Mouse (Mus musculus): ENCODE data around the gene Hivep2.
A peak's percentile ranks its signal among the peaks of the same experiment; 100 is the strongest.

The Hivep2 gene

GRCm38 (mm10) chr10:14144840-14145239 lies 179.0 kb downstream of the Hivep2 start:
- no peak for DNase-seq (ENCODE audit: low read depth, low spot score)

- no peak for DNase-seq (ENCODE audit: low read depth, low spot score)
These were observed 199.0 kb downstream of the Hivep2 start for GRCm38 (mm10) chr10:14164829-14165228.

- no peak for DNase-seq (ENCODE audit: low read depth, low spot score)
These were observed 202.4 kb downstream of the Hivep2 start for GRCm38 (mm10) chr10:14168197-14168844.

- no peak for DNase-seq (ENCODE audit: low read depth, low spot score)
These were observed 203.1 kb downstream of the Hivep2 start for GRCm38 (mm10) chr10:14168869-14169566.

GRCm38 (mm10) chr10:14174124-14174523 lies 208.2 kb downstream of the Hivep2 start:
- DNase-seq (ENCODE audit: low read depth, low spot score): no peak

GRCm38 (mm10) chr10:14179424-14180339 lies 213.8 kb downstream of the Hivep2 start:
- no peak for DNase-seq (ENCODE audit: low read depth, low spot score)

- no peak for DNase-seq (ENCODE audit: low read depth, low spot score)
These were observed 220.6 kb downstream of the Hivep2 start for GRCm38 (mm10) chr10:14186352-14186976.

- no peak for DNase-seq (ENCODE audit: low read depth, low spot score)
These were observed 223.2 kb downstream of the Hivep2 start for GRCm38 (mm10) chr10:14189050-14189449.

- DNase-seq (ENCODE audit: low read depth, low spot score): no peak
These were observed 225.3 kb downstream of the Hivep2 start for GRCm38 (mm10) chr10:14191202-14191601.

- DNase-seq (ENCODE audit: low read depth, low spot score): no peak
These were observed 226.3 kb downstream of the Hivep2 start for GRCm38 (mm10) chr10:14192156-14192555.

- DNase-seq (ENCODE audit: low read depth, low spot score): no peak
These were observed 227.8 kb downstream of the Hivep2 start for GRCm38 (mm10) chr10:14193702-14194101.

- no peak for DNase-seq (ENCODE audit: low read depth, low spot score)
These were observed 230.1 kb downstream of the Hivep2 start for GRCm38 (mm10) chr10:14195778-14196650.

GRCm38 (mm10) chr10:14196785-14197184 lies 230.9 kb downstream of the Hivep2 start:
- no peak for DNase-seq (ENCODE audit: low read depth, low spot score)

GRCm38 (mm10) chr10:14197261-14197660 lies 231.4 kb downstream of the Hivep2 start:
- no peak for DNase-seq (ENCODE audit: low read depth, low spot score)

GRCm38 (mm10) chr10:14199332-14199731 lies 233.5 kb downstream of the Hivep2 start:
- no peak for DNase-seq (ENCODE audit: low read depth, low spot score)

GRCm38 (mm10) chr10:14200310-14200709 lies 234.4 kb downstream of the Hivep2 start:
- peak; percentile 43 for DNase-seq (ENCODE audit: low read depth, low spot score)

Measured in retina, adult 2 months (tissue).